Mouse (Mus musculus) G1E (cell line): Measurements from ENCODE around the gene Itgav.

Experiments
- CTCF ChIP-seq: IDR thresholded peaks from 2 replicates; pipeline ENCODE4 v1.5.1; 2012; ENCODE audit warnings: low read depth, low read length, inconsistent platforms, mixed read lengths
- POLR2AphosphoS5 ChIP-seq: IDR thresholded peaks from 2 replicates; pipeline ENCODE4 v1.6.1; 2012; ENCODE audit warnings: low read depth, low read length, inconsistent platforms; ENCODE audit not compliant: insufficient replicate concordance

- no peak for TF ChIP-seq CTCF
- no peak for TF ChIP-seq POLR2AphosphoS5
Measured at GRCm38 (mm10) chr2:83709896-83710524, 14.2 kb upstream of the Itgav start.
